Mouse (Mus musculus) C2C12 (cell line): ENCODE data around the gene Arrdc1. TPM values are rescaled to one million over a fixed set of nuclear protein-coding genes. Genes with fewer than 3 reads are reported as not detected.

Experiments used
- H3K27me3 ChIP-seq: one replicate; pipeline ENCODE4 v1.6.1; 2011; ENCODE audit not compliant: control insufficient read depth, insufficient read depth, insufficient read length
- H3K36me3 ChIP-seq: one replicate; pipeline ENCODE4 v1.6.1; 2011; ENCODE audit not compliant: control insufficient read depth, insufficient read depth
- H3K4me3 ChIP-seq: one replicate; pipeline ENCODE4 v1.5.1; 2011; ENCODE audit warnings: mild to moderate bottlenecking, control low read depth; ENCODE audit not compliant: poor library complexity, insufficient read depth, severe bottlenecking
- H3K79me2 ChIP-seq: one replicate; pipeline ENCODE4 v1.6.1; 2011; ENCODE audit not compliant: control insufficient read depth, insufficient read depth
- H3K79me3 ChIP-seq: one replicate; pipeline ENCODE4 v1.6.1; 2011; ENCODE audit warnings: low read depth, control low read depth
- H3ac ChIP-seq: one replicate; pipeline ENCODE3; 2011; ENCODE audit warnings: low read depth; ENCODE audit not compliant: control insufficient read depth, insufficient read length
- CEBPB ChIP-seq: IDR thresholded peaks from one replicate; pipeline ENCODE4 v1.6.1; 2011; ENCODE audit warnings: low read depth, mild to moderate bottlenecking, control low read depth, moderate library complexity
- CTCF ChIP-seq: IDR thresholded peaks from one replicate; pipeline ENCODE4 v1.5.1; 2011; ENCODE audit not compliant: control insufficient read depth, insufficient read depth, insufficient read length
- FOSL1 ChIP-seq: IDR thresholded peaks from one replicate; pipeline ENCODE4 v1.8.0; 2011; ENCODE audit warnings: mild to moderate bottlenecking, low read length; ENCODE audit not compliant: poor library complexity, insufficient read depth, severe bottlenecking
- MAX ChIP-seq: IDR thresholded peaks from one replicate; pipeline ENCODE4 v1.6.1; 2011; ENCODE audit warnings: mild to moderate bottlenecking, control low read depth
- MYOD1 ChIP-seq: IDR thresholded peaks from one replicate; pipeline ENCODE4 v1.6.1; 2011; ENCODE audit warnings: low read depth; ENCODE audit not compliant: control insufficient read depth, insufficient read length
- MYOG ChIP-seq: IDR thresholded peaks from one replicate; pipeline ENCODE4 v1.6.1; 2011; ENCODE audit not compliant: control insufficient read depth, insufficient read length; ENCODE audit errors: extremely low read depth
- USF1 ChIP-seq: IDR thresholded peaks from one replicate; pipeline ENCODE4 v1.6.1; 2011; ENCODE audit warnings: low read depth, mild to moderate bottlenecking, control low read depth, moderate library complexity
- microRNA-seq: library from miRNA; unstranded; fragments of <30 nt; microRNA quantifications from one replicate; pipeline ENCODE4, GENCODE M21; 2019; ENCODE audit warnings: borderline microRNAs expressed
- polyA plus RNA-seq: library from polyadenylated mRNA; unstranded; fragments of >200 nt; fragmentation: generic; extraction: Trizol; gene quantifications from one replicate; pipeline ENCODE4 v1.2.1, GENCODE M21; 2012; ENCODE audit warnings: missing spikeins

Gene Arrdc1
- polyA plus RNA-seq, 1 experiment, result 6.6 TPM

DNA sequence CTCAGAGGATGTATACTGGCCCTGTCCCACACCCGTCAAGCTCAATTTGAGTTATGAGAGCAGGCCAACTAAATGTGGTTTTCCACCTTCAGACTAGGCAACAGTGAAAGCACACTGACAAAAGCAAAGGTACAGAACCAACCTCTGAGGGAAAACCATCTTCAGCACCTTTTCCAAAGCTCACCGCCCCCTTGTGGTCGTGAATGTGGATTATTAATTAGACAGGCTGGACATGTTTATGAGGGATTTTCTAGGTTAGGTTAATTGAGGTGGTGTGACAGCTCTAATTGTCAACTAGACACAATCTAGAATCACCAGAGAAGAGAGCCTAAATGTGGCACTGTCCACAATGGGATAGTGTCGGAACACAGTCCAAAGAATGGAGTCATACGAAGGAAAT lies 46.2 kb downstream of the Arrdc1 start:
- H3K79me2 ChIP-seq, result peaks cover 75% of the 10 kb centered on the region
- peaks cover 20% of the 10 kb centered on the region for H3K36me3 ChIP-seq
- H3K79me3 ChIP-seq, result peaks cover 61% of the 10 kb centered on the region
- H3ac ChIP-seq, result no peak overlapping the region
- no peaks in the 10 kb centered on the region for H3K27me3 ChIP-seq
- H3K4me3 ChIP-seq, result no peak overlapping the region
- TF ChIP-seq CTCF (no peak), MAX (no peak), CEBPB (no peak), MYOD1 (no peak)

DNA sequence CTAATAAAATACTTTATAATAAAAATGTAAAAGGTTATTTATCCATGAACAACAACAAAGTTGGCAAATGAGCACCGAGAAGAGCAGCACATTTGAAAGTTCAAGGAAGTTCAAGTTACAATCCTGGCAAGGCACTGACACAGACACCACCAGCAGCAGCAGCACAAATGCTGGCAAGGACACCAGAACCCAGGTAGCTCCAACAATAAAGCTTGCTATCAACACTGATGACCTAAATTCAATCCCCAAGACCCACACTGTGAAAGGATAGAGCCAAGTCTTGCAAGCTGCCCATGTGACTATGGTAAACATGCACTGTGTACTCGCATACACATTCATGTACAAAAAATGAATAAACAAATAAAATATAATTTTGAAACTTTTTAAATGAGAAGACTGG lies 54.4 kb downstream of the Arrdc1 start:
- Histone ChIP-seq H3ac (no peak overlapping the region), H3K79me2 (no peaks in the 10 kb centered on the region), H3K36me3 (peaks cover 51% of the 10 kb centered on the region), H3K27me3 (no peaks in the 10 kb centered on the region), H3K79me3 (no peaks in the 10 kb centered on the region), H3K4me3 (no peak overlapping the region)
- TF ChIP-seq USF1, result no peak
- TF ChIP-seq MYOD1, result no peak
- no peak for TF ChIP-seq CTCF
- no peak for TF ChIP-seq MAX
- no peak for TF ChIP-seq MYOG
- TF ChIP-seq CEBPB, result no peak
- no peak for TF ChIP-seq FOSL1

Small RNA genes within 50 kb of the gene (microRNA-seq; reads per million reads assigned to microRNA genes)
- not detected for gene Gm22875

Other genes with a start within 250 kb of the Arrdc1 start
- gene Cacna1b, start 172.1 kb downstream of the Arrdc1 start, polyA plus RNA-seq, result under 0.01 TPM
- gene Ehmt1, start 15.6 kb downstream of the Arrdc1 start, polyA plus RNA-seq, result 18.3 TPM
- 35.8 TPM for gene Zmynd19, start 14.5 kb upstream of the Arrdc1 start, polyA plus RNA-seq
- 13.9 TPM for gene Dph7, start 27.1 kb upstream of the Arrdc1 start, polyA plus RNA-seq
- 98.4 TPM for gene Mrpl41, start 39.8 kb upstream of the Arrdc1 start, polyA plus RNA-seq
- 3.8 TPM for gene Pnpla7, start 40.8 kb upstream of the Arrdc1 start, polyA plus RNA-seq
- 30.6 TPM for gene Nsmf, start 119.1 kb upstream of the Arrdc1 start, polyA plus RNA-seq
- gene Entpd8, start 145.1 kb upstream of the Arrdc1 start, polyA plus RNA-seq, result not detected
- gene Noxa1, start 159.9 kb upstream of the Arrdc1 start, polyA plus RNA-seq, result not detected
- 0.56 TPM for gene Nrarp, start 245.5 kb upstream of the Arrdc1 start, polyA plus RNA-seq